Mouse (Mus musculus): ENCODE data around the gene Dhx15. TPM values are rescaled to one million over a fixed set of nuclear protein-coding genes. Genes with fewer than 3 reads are reported as not detected.

Dhx15 gene
- total RNA-seq, 2 experiments from 2014 or later: 156 to 160 TPM

GRCm38 (mm10) chr5:52149138-52149537, 41.2 kb downstream of the Dhx15 start:
- no peak for ATAC-seq (replicated peaks; ENCODE audit: low FRiP score, poor library complexity, severe bottlenecking)

- no peak for ATAC-seq (replicated peaks; ENCODE audit: low FRiP score, poor library complexity, severe bottlenecking)
Observed at GRCm38 (mm10) chr5:52147141-52147540, 43.2 kb downstream of the Dhx15 start.

- ATAC-seq (replicated peaks; ENCODE audit: low FRiP score, poor library complexity, severe bottlenecking): no peak
Observed at GRCm38 (mm10) chr5:52145684-52146083, 44.6 kb downstream of the Dhx15 start.

- ATAC-seq (replicated peaks; ENCODE audit: low FRiP score, poor library complexity, severe bottlenecking): no peak
Observed at GRCm38 (mm10) chr5:52141936-52142335, 48.4 kb downstream of the Dhx15 start.

GRCm38 (mm10) chr5:52138819-52139218, 51.5 kb downstream of the Dhx15 start:
- ATAC-seq (replicated peaks; ENCODE audit: low FRiP score, poor library complexity, severe bottlenecking): no peak

- no peak for ATAC-seq (replicated peaks; ENCODE audit: low FRiP score, poor library complexity, severe bottlenecking)
Observed at GRCm38 (mm10) chr5:52138134-52138533, 52.2 kb downstream of the Dhx15 start.

- ATAC-seq (replicated peaks; ENCODE audit: low FRiP score, poor library complexity, severe bottlenecking): no peak
Observed at GRCm38 (mm10) chr5:52135460-52136141, 54.7 kb downstream of the Dhx15 start.

- no peak for ATAC-seq (replicated peaks; ENCODE audit: low FRiP score, poor library complexity, severe bottlenecking)
Observed at GRCm38 (mm10) chr5:52132840-52133239, 57.5 kb downstream of the Dhx15 start.

GRCm38 (mm10) chr5:52132092-52132491, 58.2 kb downstream of the Dhx15 start:
- peak; percentile 70; the same call in 1 of the 2 replicates for ATAC-seq (replicated peaks; ENCODE audit: low FRiP score, poor library complexity, severe bottlenecking)

- ATAC-seq (replicated peaks; ENCODE audit: low FRiP score, poor library complexity, severe bottlenecking): no peak
Observed at GRCm38 (mm10) chr5:52131389-52131788, 58.9 kb downstream of the Dhx15 start.

GRCm38 (mm10) chr5:52130496-52130895, 59.8 kb downstream of the Dhx15 start:
- ATAC-seq (replicated peaks; ENCODE audit: low FRiP score, poor library complexity, severe bottlenecking): no peak

- no peak for ATAC-seq (replicated peaks; ENCODE audit: low FRiP score, poor library complexity, severe bottlenecking)
Observed at GRCm38 (mm10) chr5:52126263-52126662, 64.1 kb downstream of the Dhx15 start.

GRCm38 (mm10) chr5:52125854-52126253, 64.5 kb downstream of the Dhx15 start:
- no peak for ATAC-seq (replicated peaks; ENCODE audit: low FRiP score, poor library complexity, severe bottlenecking)

- no peak for ATAC-seq (replicated peaks; ENCODE audit: low FRiP score, poor library complexity, severe bottlenecking)
Observed at GRCm38 (mm10) chr5:52122146-52122545, 68.2 kb downstream of the Dhx15 start.

- no peak for ATAC-seq (replicated peaks; ENCODE audit: low FRiP score, poor library complexity, severe bottlenecking)
Observed at GRCm38 (mm10) chr5:52119822-52120221, 70.5 kb downstream of the Dhx15 start.

GRCm38 (mm10) chr5:52119192-52119591, 71.1 kb downstream of the Dhx15 start:
- no peak for ATAC-seq (replicated peaks; ENCODE audit: low FRiP score, poor library complexity, severe bottlenecking)

GRCm38 (mm10) chr5:52117829-52118228, 72.5 kb downstream of the Dhx15 start:
- no peak for ATAC-seq (replicated peaks; ENCODE audit: low FRiP score, poor library complexity, severe bottlenecking)

- no peak for ATAC-seq (replicated peaks; ENCODE audit: low FRiP score, poor library complexity, severe bottlenecking)
Observed at GRCm38 (mm10) chr5:52116404-52116803, 73.9 kb downstream of the Dhx15 start.

GRCm38 (mm10) chr5:52115821-52116317, 74.4 kb downstream of the Dhx15 start:
- no peak for ATAC-seq (replicated peaks; ENCODE audit: low FRiP score, poor library complexity, severe bottlenecking)

- no peak for ATAC-seq (replicated peaks; ENCODE audit: low FRiP score, poor library complexity, severe bottlenecking)
Observed at GRCm38 (mm10) chr5:52114751-52115451, 75.4 kb downstream of the Dhx15 start.

Data from erythroid progenitor cell, adult 5-6 weeks (primary cell).